Mouse (Mus musculus) erythroid progenitor cell, adult 5-6 weeks (primary cell): ENCODE results near the gene Col4a1. TPM values are rescaled to one million over a fixed set of nuclear protein-coding genes. Genes with fewer than 3 reads are reported as not detected.
A peak's percentile ranks its signal among the peaks of the same experiment; 100 is the strongest.

Experiments
- ATAC-seq: replicated peaks from 2 replicates; pipeline ENCODE4 v1.8.0; 2016; ENCODE audit warnings: moderate number of reproducible peaks, mild to moderate bottlenecking, moderate TSS enrichment, inconsistent platforms; ENCODE audit not compliant: poor library complexity, low FRiP score, severe bottlenecking
- total RNA-seq, 2 experiments: library from RNA; stranded (forward) in 1 of 2; stranded (reverse) in 1 of 2; fragments of 150-400 nt in 1 of 2; fragments of 186-747, 209-891 nt in 1 of 2; gene quantifications; 2 replicates each; pipeline versions ENCODE4 v1.2.3 to v1.2.4; 2015 to 2017; ENCODE audit warnings: low replicate concordance in 2 of 2

Gene Col4a1
- total RNA-seq, 2 experiments from 2014 or later, result not detected

- ATAC-seq, result no peak
These were observed 7.1 kb downstream of the Col4a1 start for GRCm38 (mm10) chr8:11305539-11305938.

GRCm38 (mm10) chr8:11304027-11304601, 8.5 kb downstream of the Col4a1 start:
- ATAC-seq, result no peak

- ATAC-seq, result no peak
These were observed 12.2 kb downstream of the Col4a1 start for GRCm38 (mm10) chr8:11300436-11300835.

- 0 out of 2 replicates have a peak, but pooled peaks have one; percentile 19 for ATAC-seq
These were observed 13.4 kb downstream of the Col4a1 start for GRCm38 (mm10) chr8:11299317-11299602.

- no peak for ATAC-seq
These were observed 13.9 kb downstream of the Col4a1 start for GRCm38 (mm10) chr8:11298531-11299316.

GRCm38 (mm10) chr8:11297141-11297838, 15.3 kb downstream of the Col4a1 start:
- ATAC-seq, result no peak

GRCm38 (mm10) chr8:11296282-11296943, 16.2 kb downstream of the Col4a1 start:
- no peak for ATAC-seq

- no peak for ATAC-seq
These were observed 20.0 kb downstream of the Col4a1 start for GRCm38 (mm10) chr8:11292611-11293010.

- no peak for ATAC-seq
These were observed 22.1 kb downstream of the Col4a1 start for GRCm38 (mm10) chr8:11290533-11290932.

GRCm38 (mm10) chr8:11288286-11288685, 24.3 kb downstream of the Col4a1 start:
- ATAC-seq, result no peak

- ATAC-seq, result no peak
These were observed 25.5 kb downstream of the Col4a1 start for GRCm38 (mm10) chr8:11287139-11287538.

GRCm38 (mm10) chr8:11285437-11285836, 27.2 kb downstream of the Col4a1 start:
- ATAC-seq, result no peak

- ATAC-seq, result no peak
These were observed 29.4 kb downstream of the Col4a1 start for GRCm38 (mm10) chr8:11283217-11283616.

- ATAC-seq, result no peak
These were observed 29.9 kb downstream of the Col4a1 start for GRCm38 (mm10) chr8:11282696-11283095.

- ATAC-seq, result no peak
These were observed 30.5 kb downstream of the Col4a1 start for GRCm38 (mm10) chr8:11282139-11282538.

- ATAC-seq, result no peak
These were observed 31.8 kb downstream of the Col4a1 start for GRCm38 (mm10) chr8:11280721-11281268.

- ATAC-seq, result no peak
These were observed 33.3 kb downstream of the Col4a1 start for GRCm38 (mm10) chr8:11279296-11279826.

- ATAC-seq, result no peak
These were observed 34.5 kb downstream of the Col4a1 start for GRCm38 (mm10) chr8:11278101-11278611.

- ATAC-seq, result no peak
These were observed 35.0 kb downstream of the Col4a1 start for GRCm38 (mm10) chr8:11277602-11278051.

GRCm38 (mm10) chr8:11276286-11276685, 36.3 kb downstream of the Col4a1 start:
- no peak for ATAC-seq
